Mouse (Mus musculus): ENCODE measurements around the gene Clns1a.

The Clns1a gene

DNA sequence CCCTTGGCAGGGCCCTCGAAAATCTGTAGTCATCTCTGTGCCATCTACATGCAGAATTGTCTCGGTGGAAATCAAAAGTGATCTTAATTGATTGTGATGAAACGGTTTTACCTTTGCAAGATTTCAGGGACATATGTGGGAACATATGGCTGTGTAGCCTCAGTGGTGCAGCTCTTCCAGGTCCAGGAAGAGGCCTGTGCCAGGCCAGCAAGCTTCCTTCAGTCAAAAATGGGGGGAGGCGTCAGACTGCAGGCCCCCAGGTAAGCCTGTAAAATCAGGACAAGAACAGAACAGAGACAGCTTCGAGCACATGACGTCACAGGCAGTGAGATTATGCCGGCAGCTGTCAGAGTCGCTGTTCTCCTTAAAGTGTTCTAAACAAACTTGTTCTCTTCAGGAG, 71.4 kb downstream of the Clns1a start:
- no peaks in the 10 kb centered on the region for H3K27me3 ChIP-seq (ENCODE audit: control insufficient read depth, insufficient read depth, low read length, poor library complexity, severe bottlenecking)
- no peak for DNase-seq (ENCODE audit: low read depth, low spot score)
- no peaks in the 10 kb centered on the region for H3K36me3 ChIP-seq (ENCODE audit: control insufficient read depth, insufficient read depth, low read length, poor library complexity, severe bottlenecking)

DNA sequence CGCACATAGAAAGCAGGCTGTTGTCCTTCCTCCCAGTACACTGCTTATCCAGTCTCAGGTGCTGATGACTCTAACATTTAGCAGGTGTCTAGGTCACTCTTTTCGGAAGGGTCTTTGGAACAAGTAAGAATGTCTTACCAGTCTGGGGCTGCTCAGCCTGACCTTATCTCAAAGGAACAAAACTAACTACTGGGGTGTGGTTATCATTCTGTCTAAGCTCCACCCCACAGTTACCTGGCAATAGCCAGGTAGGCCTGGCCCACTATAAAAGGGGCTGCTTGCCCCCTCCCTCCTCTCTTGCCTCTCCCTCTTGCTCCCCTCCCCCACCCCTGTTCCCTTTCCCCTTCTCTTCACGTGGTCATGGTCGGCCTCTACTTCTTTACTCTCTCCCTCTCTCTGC, 72.6 kb downstream of the Clns1a start:
- no peak for DNase-seq (ENCODE audit: low read depth, low spot score)
- no peaks in the 10 kb centered on the region for H3K27me3 ChIP-seq (ENCODE audit: control insufficient read depth, insufficient read depth, low read length, poor library complexity, severe bottlenecking)
- no peaks in the 10 kb centered on the region for H3K36me3 ChIP-seq (ENCODE audit: control insufficient read depth, insufficient read depth, low read length, poor library complexity, severe bottlenecking)

Measured in splenic B cell, adult 2 months (primary cell).